15 mouse cellular contexts compared by ENCODE assay signal in genomic region chr8:116053483-116053882, GRCm38 (mm10).
DNase-seq lines count a peak whose midpoint lies in the region; ATAC-seq and TF ChIP-seq lines count a peak whose summit lies in the region.
"Had no signal": no experiment of that assay in that cellular context is flagged by ENCODE, and none has a peak within 500 bp of the region (broad histone marks: within the 10 kb centered on the region; RNA-seq: fewer than 3 reads in every experiment).

No protein-coding gene starts in this region.

- H3K9me3 ChIP-seq in hindbrain, embryonic 11.5 days (ENCODE audit: control insufficient read depth, low read length), result no peaks in the 10 kb centered on the region
- H3K9me3 ChIP-seq in hindbrain, embryonic 14.5 days (ENCODE audit: control insufficient read depth, low read length), result no peaks in the 10 kb centered on the region
- no peaks in the 10 kb centered on the region for H3K9me3 ChIP-seq in forebrain, embryonic 15.5 days
- H3K9me3 ChIP-seq in neural tube, embryonic 11.5 days (ENCODE audit: control insufficient read depth, low read length), result no peaks in the 10 kb centered on the region
- H3K9me3 ChIP-seq: heart, embryonic 15.5 days had no signal

- peak; percentile 94 for ATAC-seq in hindbrain, embryonic 11.5 days (ENCODE audit: low FRiP score)
- ATAC-seq in hindbrain, embryonic 14.5 days (ENCODE audit: low FRiP score), result no peak; the same call in 1 of the 2 replicates
- peak; percentile 55; the same call in 1 of the 2 replicates for ATAC-seq in forebrain, embryonic 15.5 days (replicated peaks)
- peak; percentile 92 for ATAC-seq in neural tube, embryonic 11.5 days (ENCODE audit: insufficient read depth, low FRiP score, low TSS enrichment)

- peaks cover 3% of the 10 kb centered on the region for H3K4me1 ChIP-seq in hindbrain, embryonic 11.5 days (replicated peaks; ENCODE audit: control insufficient read depth, insufficient read depth, low read length)
- 0 out of 2 replicates have a peak, but pooled peaks cover 6% of the 10 kb centered on the region for H3K4me1 ChIP-seq in hindbrain, embryonic 14.5 days (replicated peaks; ENCODE audit: control insufficient read depth, insufficient read depth, low read length)
- H3K4me1 ChIP-seq in forebrain, embryonic 15.5 days, result peaks cover 10% of the 10 kb centered on the region
- H3K4me1 ChIP-seq in neural tube, embryonic 11.5 days (ENCODE audit: control insufficient read depth, insufficient read depth, low read length), result peaks cover 2% of the 10 kb centered on the region; the same call in 1 of the 2 replicates
- H3K4me1 ChIP-seq: heart, embryonic 15.5 days had no signal

- no peak overlapping the region for H3K4me2 ChIP-seq in hindbrain, embryonic 11.5 days (replicated peaks; ENCODE audit: low read depth, low read length)
- no peak overlapping the region for H3K4me2 ChIP-seq in hindbrain, embryonic 14.5 days (replicated peaks)
- no peak overlapping the region for H3K4me2 ChIP-seq in forebrain, embryonic 15.5 days (replicated peaks)
- no peak overlapping the region for H3K4me2 ChIP-seq in neural tube, embryonic 11.5 days (ENCODE audit: low read depth)
- H3K4me2 ChIP-seq: heart, embryonic 15.5 days; liver, embryonic 11.5 days had no signal

- H3K36me3 ChIP-seq in hindbrain, embryonic 11.5 days (ENCODE audit: control insufficient read depth, insufficient read depth, low read length), result no peaks in the 10 kb centered on the region
- no peaks in the 10 kb centered on the region for H3K36me3 ChIP-seq in hindbrain, embryonic 14.5 days (replicated peaks; ENCODE audit: control insufficient read depth, insufficient read depth)
- no peaks in the 10 kb centered on the region for H3K36me3 ChIP-seq in forebrain, embryonic 15.5 days
- no peaks in the 10 kb centered on the region for H3K36me3 ChIP-seq in neural tube, embryonic 11.5 days (ENCODE audit: control insufficient read depth, insufficient read depth, low read length)
- H3K36me3 ChIP-seq: heart, embryonic 15.5 days had no signal

- no peak overlapping the region for H3K27ac ChIP-seq in hindbrain, embryonic 11.5 days (ENCODE audit: low read depth, low read length)
- no peak overlapping the region for H3K27ac ChIP-seq in hindbrain, embryonic 14.5 days
- H3K27ac ChIP-seq in forebrain, embryonic 15.5 days (replicated peaks), result no peak overlapping the region
- H3K27ac ChIP-seq in neural tube, embryonic 11.5 days (ENCODE audit: low read depth, low read length), result no peak overlapping the region
- H3K27ac ChIP-seq: heart, embryonic 15.5 days had no signal

- H3K27me3 ChIP-seq in hindbrain, embryonic 11.5 days (ENCODE audit: control insufficient read depth, insufficient read depth, low read length), result peaks cover 59% of the 10 kb centered on the region
- H3K27me3 ChIP-seq in hindbrain, embryonic 14.5 days (ENCODE audit: control insufficient read depth, insufficient read depth, low read length), result peaks cover 62% of the 10 kb centered on the region
- no peaks in the 10 kb centered on the region for H3K27me3 ChIP-seq in forebrain, embryonic 15.5 days
- H3K27me3 ChIP-seq in neural tube, embryonic 11.5 days (ENCODE audit: control insufficient read depth, insufficient read depth, low read length), result 0 out of 2 replicates have a peak, but pooled peaks cover 3% of the 10 kb centered on the region
- H3K27me3 ChIP-seq: heart, embryonic 15.5 days had no signal

- H3K9ac ChIP-seq in hindbrain, embryonic 11.5 days (ENCODE audit: low read depth, low read length), result no peak overlapping the region
- no peak overlapping the region for H3K9ac ChIP-seq in hindbrain, embryonic 14.5 days
- H3K9ac ChIP-seq in forebrain, embryonic 15.5 days (replicated peaks), result no peak overlapping the region
- H3K9ac ChIP-seq in neural tube, embryonic 11.5 days (ENCODE audit: low read length), result no peak overlapping the region
- H3K9ac ChIP-seq: heart, embryonic 15.5 days had no signal

- TF ChIP-seq CTCF in brain, embryonic 14.5 days (IDR thresholded peaks at IDR 0.05; ENCODE audit: borderline replicate concordance, extremely low read depth, insufficient read depth, insufficient read length), result no peak

- no peak overlapping the region for H3K4me3 ChIP-seq in hindbrain, embryonic 11.5 days (ENCODE audit: low read depth, low read length)
- H3K4me3 ChIP-seq in hindbrain, embryonic 14.5 days (replicated peaks; ENCODE audit: low read length), result no peak overlapping the region
- H3K4me3 ChIP-seq in forebrain, embryonic 15.5 days, result no peak overlapping the region
- no peak overlapping the region for H3K4me3 ChIP-seq in neural tube, embryonic 11.5 days (ENCODE audit: low read depth, low read length)
- H3K4me3 ChIP-seq: heart, embryonic 15.5 days had no signal

- no peak for TF ChIP-seq POLR2A in brain, embryonic 14.5 days (IDR thresholded peaks at IDR 0.05; ENCODE audit: borderline replicate concordance, extremely low read depth, insufficient read depth, insufficient read length, poor library complexity, severe bottlenecking)

- WGBS in hindbrain, embryonic 11.5 days, result 19% methylated on average over 7 of the region's 7 CpGs
- WGBS in hindbrain, embryonic 14.5 days, result 13% methylated on average over 7 of the region's 7 CpGs
- 3% methylated on average over 7 of the region's 7 CpGs for WGBS in forebrain, embryonic 15.5 days
- 20% methylated on average over 7 of the region's 7 CpGs for WGBS in neural tube, embryonic 11.5 days

- peak; percentile 80 for DNase-seq in hindbrain, embryonic 11.5 days (ENCODE audit: low spot score)
- DNase-seq in hindbrain, embryonic 14.5 days (ENCODE audit: low spot score), result no peak
- DNase-seq in brain, embryonic 14.5 days (ENCODE audit: low read depth), result peak; percentile 83
- DNase-seq in neural tube, embryonic 11.5 days (ENCODE audit: low spot score), result peak; percentile 77
- DNase-seq in kidney, adult 9 months, result no peak
- no peak for DNase-seq in right cerebral cortex, postnatal 4 days
- no peak for DNase-seq in gastrocnemius, postnatal 4 days (ENCODE audit: low spot score in 2 of 2)
- DNase-seq: adrenal gland, postnatal 25 days; B cell, adult 2 months; cerebellum, adult 9-11 months; kidney, postnatal 25 days; lung, postnatal 4 days had no signal

Comparison
In these comparisons a context has a peak if more than half of its experiments do, and no peak if none do; other contexts are left out.
1. DNase-seq: peak in hindbrain, embryonic 11.5 days (single experiment), brain, embryonic 14.5 days (single experiment) and neural tube, embryonic 11.5 days (single experiment); none in hindbrain, embryonic 14.5 days (single experiment), kidney, adult 9 months (single experiment), right cerebral cortex, postnatal 4 days (single experiment) and gastrocnemius, postnatal 4 days (0 of 2).